Mouse (Mus musculus) G1E (cell line): ENCODE data around the gene Sdk1. TPM values are rescaled to one million over a fixed set of nuclear protein-coding genes. Genes with fewer than 3 reads are reported as not detected.

ENCODE experiments used
- ATAC-seq: 2 replicates; pipeline ENCODE4 v1.8.0; 2016; ENCODE audit warnings: mild to moderate bottlenecking; ENCODE audit not compliant: insufficient number of reproducible peaks, poor library complexity, low FRiP score, severe bottlenecking; ENCODE audit errors: extremely low read depth
- DNase-seq: peaks from one replicate; pipeline ENCODE4 v3.0.0; 2012; ENCODE audit warnings: low spot score
- H3K27me3 ChIP-seq: 2 replicates; pipeline ENCODE4 v1.6.1; 2012; ENCODE audit warnings: mild to moderate bottlenecking, low read length, inconsistent platforms; ENCODE audit not compliant: insufficient read depth
- H3K36me3 ChIP-seq: replicated peaks from 2 replicates; pipeline ENCODE3; 2012; ENCODE audit warnings: mild to moderate bottlenecking, inconsistent platforms
- H3K4me1 ChIP-seq: 2 replicates; pipeline ENCODE4 v1.6.1; 2012; ENCODE audit warnings: low read depth, low read length, inconsistent platforms, mixed read lengths; ENCODE audit not compliant: insufficient read depth
- H3K4me3 ChIP-seq: 2 replicates; pipeline ENCODE4 v1.5.1; 2012; ENCODE audit warnings: low read depth, mild to moderate bottlenecking, inconsistent platforms, low read length, moderate library complexity, mixed read lengths
- H3K9me3 ChIP-seq: replicated peaks from 2 replicates; pipeline ENCODE4 v1.6.1; 2012; ENCODE audit warnings: inconsistent platforms
- CTCF ChIP-seq: IDR thresholded peaks from 2 replicates; pipeline ENCODE4 v1.5.1; 2012; ENCODE audit warnings: low read depth, low read length, inconsistent platforms, mixed read lengths
- GATA1 ChIP-seq: IDR thresholded peaks from 2 replicates; pipeline ENCODE4 v1.6.1; 2012; ENCODE audit warnings: borderline replicate concordance, low read length, inconsistent platforms, mixed read lengths
- GATA2 ChIP-seq: IDR thresholded peaks from 2 replicates; pipeline ENCODE4 v1.6.1; 2012; ENCODE audit warnings: low read depth, low read length, inconsistent platforms, borderline replicate concordance
- POLR2AphosphoS5 ChIP-seq: IDR thresholded peaks from 2 replicates; pipeline ENCODE4 v1.6.1; 2012; ENCODE audit warnings: low read depth, low read length, inconsistent platforms; ENCODE audit not compliant: insufficient replicate concordance
- TAL1 ChIP-seq: conservative IDR thresholded peaks from 2 replicates; pipeline ENCODE4 v1.6.1; 2012; ENCODE audit warnings: low read depth, low read length, inconsistent platforms, mixed read lengths
- polyA plus RNA-seq: library from polyadenylated mRNA; stranded (reverse); fragments of >175 nt; gene quantifications from 2 replicates; pipeline ENCODE4 v1.2.3, GENCODE M21; 2012
- total RNA-seq, 2 experiments: library from RNA; stranded (forward) in 1 of 2; stranded (reverse) in 1 of 2; fragments of 200-1000 nt in 1 of 2; fragments of >200 nt in 1 of 2; fragmentation: Nextera tagmentation in 1 of 2; gene quantifications; 2 replicates each; pipeline ENCODE4 v1.2.3; 2014 to 2017

Sdk1 gene
- total and polyA plus RNA-seq, 3 experiments = 0.27 TPM; not detected in 2

GRCm38 (mm10) chr5:141857781-141858180, 616.5 kb downstream of the Sdk1 start:
- peaks cover 59% of the 10 kb centered on the region for H3K9me3 ChIP-seq
- DNase-seq = no peak
- TF ChIP-seq CTCF (no peak), TAL1 (no peak), GATA1 (no peak), POLR2AphosphoS5 (no peak)
- no peaks in the 10 kb centered on the region for H3K27me3 ChIP-seq
- ATAC-seq = no peak
- no peak overlapping the region for H3K4me3 ChIP-seq
- H3K4me1 ChIP-seq = no peaks in the 10 kb centered on the region
- H3K36me3 ChIP-seq = no peaks in the 10 kb centered on the region

GRCm38 (mm10) chr5:141858406-141859160, 617.3 kb downstream of the Sdk1 start:
- Histone ChIP-seq H3K9me3 (peaks cover 59% of the 10 kb centered on the region), H3K36me3 (no peaks in the 10 kb centered on the region), H3K27me3 (no peaks in the 10 kb centered on the region), H3K4me3 (no peak overlapping the region), H3K4me1 (no peaks in the 10 kb centered on the region)
- ATAC-seq (no peak), DNase-seq (no peak)
- TF ChIP-seq POLR2AphosphoS5 (no peak), GATA1 (no peak), CTCF (no peak), TAL1 (no peak), GATA2 (no peak)

- ATAC-seq (no peak), DNase-seq (no peak)
- no peaks in the 10 kb centered on the region for H3K36me3 ChIP-seq
- no peaks in the 10 kb centered on the region for H3K27me3 ChIP-seq
- no peak overlapping the region for H3K4me3 ChIP-seq
- no peaks in the 10 kb centered on the region for H3K4me1 ChIP-seq
- peaks cover 73% of the 10 kb centered on the region for H3K9me3 ChIP-seq
- TF ChIP-seq TAL1 = no peak
Observed at GRCm38 (mm10) chr5:141866042-141866441, 624.8 kb downstream of the Sdk1 start.

- H3K9me3 ChIP-seq = peaks cover 73% of the 10 kb centered on the region
- DNase-seq = no peak
- H3K4me3 ChIP-seq = no peak overlapping the region
- H3K4me1 ChIP-seq = no peaks in the 10 kb centered on the region
- TF ChIP-seq CTCF (no peak), GATA2 (no peak), TAL1 (no peak), POLR2AphosphoS5 (no peak), GATA1 (no peak)
- no peaks in the 10 kb centered on the region for H3K27me3 ChIP-seq
- ATAC-seq = no peak
- no peaks in the 10 kb centered on the region for H3K36me3 ChIP-seq
Observed at GRCm38 (mm10) chr5:141873751-141874150, 632.5 kb downstream of the Sdk1 start.

- H3K36me3 ChIP-seq = no peaks in the 10 kb centered on the region
- H3K27me3 ChIP-seq = no peaks in the 10 kb centered on the region
- no peak for DNase-seq
- ATAC-seq = no peak
- no peak overlapping the region for H3K4me3 ChIP-seq
- TF ChIP-seq GATA1 = no peak
- TF ChIP-seq GATA2 = no peak
- no peak for TF ChIP-seq TAL1
- TF ChIP-seq POLR2AphosphoS5 = no peak
- TF ChIP-seq CTCF = no peak
- no peaks in the 10 kb centered on the region for H3K4me1 ChIP-seq
- peaks cover 60% of the 10 kb centered on the region for H3K9me3 ChIP-seq
Observed at GRCm38 (mm10) chr5:141880661-141881060, 639.4 kb downstream of the Sdk1 start.

GRCm38 (mm10) chr5:141884111-141884647, 642.9 kb downstream of the Sdk1 start:
- no peak; the same call in 1 of the 2 replicates for ATAC-seq

GRCm38 (mm10) chr5:141886006-141886405, 644.7 kb downstream of the Sdk1 start:
- Histone ChIP-seq H3K4me1 (no peaks in the 10 kb centered on the region), H3K27me3 (no peaks in the 10 kb centered on the region), H3K36me3 (no peaks in the 10 kb centered on the region), H3K4me3 (no peak overlapping the region), H3K9me3 (peaks cover 68% of the 10 kb centered on the region)
- TF ChIP-seq CTCF (no peak), GATA1 (no peak), TAL1 (no peak)
- ATAC-seq (no peak), DNase-seq (no peak)

More at GRCm38 (mm10) chr5:141884111-141884647, 642.9 kb downstream of the Sdk1 start:
- Histone ChIP-seq H3K4me1 (no peaks in the 10 kb centered on the region), H3K9me3 (peaks cover 62% of the 10 kb centered on the region), H3K36me3 (no peaks in the 10 kb centered on the region), H3K27me3 (no peaks in the 10 kb centered on the region), H3K4me3 (no peak overlapping the region)
- DNase-seq = no peak
- TF ChIP-seq POLR2AphosphoS5 (no peak), GATA1 (no peak), TAL1 (no peak), CTCF (no peak), GATA2 (no peak)
